In genomic region chr9:43742902-43743646, GRCm38 (mm10) we compare ENCODE assay signal across 8 mouse cellular contexts. TPM values are rescaled to one million over a fixed set of nuclear protein-coding genes. Genes with fewer than 3 reads are reported as not detected.
DNase-seq lines count a peak whose midpoint lies in the region; ATAC-seq and TF ChIP-seq lines count a peak whose summit lies in the region.

No protein-coding gene starts in this region.

- no peaks in the 10 kb centered on the region for H3K36me3 ChIP-seq in ES-Bruce4 (ENCODE audit: control insufficient read depth, insufficient read depth, low read length, poor library complexity, severe bottlenecking)
- H3K36me3 ChIP-seq in embryonic facial prominence, embryonic 11.5 days (replicated peaks; ENCODE audit: control insufficient read depth, insufficient read depth, low read depth, low read length): no peaks in the 10 kb centered on the region
- no peaks in the 10 kb centered on the region for H3K36me3 ChIP-seq in heart, embryonic 11.5 days (ENCODE audit: control insufficient read depth, insufficient read depth, low read length)
- no peaks in the 10 kb centered on the region for H3K36me3 ChIP-seq in lung, postnatal 0 days (ENCODE audit: insufficient read depth, low read length)

- peak overlapping the region; percentile 76 for H3K4me3 ChIP-seq in ES-Bruce4 (ENCODE audit: low read depth, low read length)
- H3K4me3 ChIP-seq in embryonic facial prominence, embryonic 11.5 days (ENCODE audit: low read depth, low read length): peak overlapping the region; percentile 88
- H3K4me3 ChIP-seq in heart, embryonic 11.5 days (ENCODE audit: low read depth, low read length): peak overlapping the region; percentile 82
- H3K4me3 ChIP-seq in lung, postnatal 0 days (ENCODE audit: low read depth, low read length): peak overlapping the region; percentile 82

- TF ChIP-seq CTCF in ES-Bruce4 (IDR thresholded peaks at IDR 0.05; ENCODE audit: low read depth, low read length): no peak
- TF ChIP-seq CTCF in lung, postnatal 0 days (IDR thresholded peaks at IDR 0.05): no peak

- H3K9me3 ChIP-seq in ES-Bruce4 (replicated peaks; ENCODE audit: control insufficient read depth, insufficient read depth, low read length, poor library complexity, severe bottlenecking): no peaks in the 10 kb centered on the region
- H3K9me3 ChIP-seq in embryonic facial prominence, embryonic 11.5 days (replicated peaks; ENCODE audit: control insufficient read depth, low read length): no peaks in the 10 kb centered on the region
- H3K9me3 ChIP-seq in heart, embryonic 11.5 days (replicated peaks; ENCODE audit: control insufficient read depth, low read length): no peaks in the 10 kb centered on the region
- no peaks in the 10 kb centered on the region for H3K9me3 ChIP-seq in lung, postnatal 0 days (ENCODE audit: low read length)

- 0 out of 2 replicates have a peak overlapping the region, but pooled peaks have one; percentile 5 for H3K27ac ChIP-seq in ES-Bruce4 (ENCODE audit: insufficient read depth, low read length)
- no peak overlapping the region for H3K27ac ChIP-seq in embryonic facial prominence, embryonic 11.5 days (replicated peaks; ENCODE audit: low read depth, low read length)
- H3K27ac ChIP-seq in heart, embryonic 11.5 days (ENCODE audit: low read depth, low read length): 0 out of 2 replicates have a peak overlapping the region, but pooled peaks have one; percentile 29
- peak overlapping the region; percentile 92 for H3K27ac ChIP-seq in lung, postnatal 0 days (ENCODE audit: low read length)

- H3K27me3 ChIP-seq in ES-Bruce4 (ENCODE audit: control insufficient read depth, insufficient read depth, low read length, poor library complexity, severe bottlenecking): no peaks in the 10 kb centered on the region
- no peaks in the 10 kb centered on the region; the same call in 1 of the 2 replicates for H3K27me3 ChIP-seq in embryonic facial prominence, embryonic 11.5 days (ENCODE audit: control insufficient read depth, insufficient read depth, low read length)
- peaks cover 16% of the 10 kb centered on the region for H3K27me3 ChIP-seq in heart, embryonic 11.5 days (ENCODE audit: control insufficient read depth, insufficient read depth, low read length)
- no peaks in the 10 kb centered on the region for H3K27me3 ChIP-seq in lung, postnatal 0 days (replicated peaks; ENCODE audit: insufficient read depth, low read length)

- peaks cover 2% of the 10 kb centered on the region for H3K4me1 ChIP-seq in ES-Bruce4 (ENCODE audit: control insufficient read depth, insufficient read depth, low read length)
- peaks cover 8% of the 10 kb centered on the region for H3K4me1 ChIP-seq in embryonic facial prominence, embryonic 11.5 days (ENCODE audit: control insufficient read depth, insufficient read depth, low read length)
- H3K4me1 ChIP-seq in heart, embryonic 11.5 days (ENCODE audit: control insufficient read depth, insufficient read depth, low read length): peaks cover 18% of the 10 kb centered on the region
- peaks cover 8% of the 10 kb centered on the region; the same call in 1 of the 2 replicates for H3K4me1 ChIP-seq in lung, postnatal 0 days (ENCODE audit: insufficient read depth, low read depth, low read length)

- DNase-seq in adrenal gland, adult (ENCODE audit: inconsistent age in 2 of 2, low spot score in 1 of 2): peak; percentile 91 to 93
- DNase-seq in embryonic facial prominence, embryonic 11.5 days (ENCODE audit: low spot score): peak; percentile 53
- peak; percentile 83 for DNase-seq in kidney, adult 9 months
- DNase-seq in lung, postnatal 0 days (ENCODE audit: low spot score): peak; percentile 86
- DNase-seq in right cerebral cortex, postnatal 4 days: peak; percentile 69
- no peak for DNase-seq in c-Kit-positive CD71-positive TER-119-positive erythroid progenitor cells, embryonic 14.5 days (ENCODE audit: low spot score)

- peak overlapping the region; percentile 89 for H3K4me2 ChIP-seq in embryonic facial prominence, embryonic 11.5 days (ENCODE audit: low read depth, low read length)
- H3K4me2 ChIP-seq in heart, embryonic 11.5 days: peak overlapping the region; percentile 91
- peak overlapping the region; percentile 98 for H3K4me2 ChIP-seq in lung, postnatal 0 days (replicated peaks; ENCODE audit: low read depth, low read length)

- 0 out of 2 replicates have a peak, but pooled peaks have one; percentile 56 for TF ChIP-seq EP300 in ES-Bruce4 (IDR thresholded peaks at IDR 0.05; ENCODE audit: insufficient read depth, low read depth, low read length)
- TF ChIP-seq EP300 in lung, postnatal 0 days (IDR thresholded peaks at IDR 0.05): peak; percentile 48; the same call in 1 of the 2 replicates

- TF ChIP-seq POLR2A in ES-Bruce4 (IDR thresholded peaks at IDR 0.05; ENCODE audit: insufficient read depth, low read length): no peak

- WGBS in embryonic facial prominence, embryonic 11.5 days: 1% methylated on average over 27 of the region's 27 CpGs
- 1% methylated on average over 27 of the region's 27 CpGs for WGBS in heart, embryonic 11.5 days (ENCODE audit: insufficient replicate concordance)
- under 1% methylated on average over 27 of the region's 27 CpGs for WGBS in lung, postnatal 0 days

- no peak for ATAC-seq in embryonic facial prominence, embryonic 11.5 days (replicated peaks; ENCODE audit: insufficient number of reproducible peaks, low FRiP score, low TSS enrichment, low read depth)
- ATAC-seq in heart, embryonic 11.5 days (replicated peaks; ENCODE audit: insufficient number of reproducible peaks, low FRiP score, low TSS enrichment): 0 out of 2 replicates have a peak, but pooled peaks have one; percentile 31
- peak; percentile 76 for ATAC-seq in lung, postnatal 0 days

- peak overlapping the region; percentile 91 for H3K9ac ChIP-seq in ES-Bruce4 (ENCODE audit: low read depth, poor library complexity, severe bottlenecking)
- peak overlapping the region; percentile 2 for H3K9ac ChIP-seq in embryonic facial prominence, embryonic 11.5 days (replicated peaks; ENCODE audit: low read length)
- H3K9ac ChIP-seq in heart, embryonic 11.5 days (ENCODE audit: low read depth, low read length): peak overlapping the region; percentile 85
- H3K9ac ChIP-seq in lung, postnatal 0 days (replicated peaks; ENCODE audit: low read depth): peak overlapping the region; percentile 56

RNA-seq across cellular contexts. Expression of gene Nectin1, which starts 0.7 kb away (rescaled TPM):
- polyA plus RNA-seq in ES-Bruce4 (2011; ENCODE audit: insufficient read depth, insufficient read length, low read depth, missing spikeins): 10.3 and 13.1 TPM in 2 replicates
- polyA plus RNA-seq in embryonic facial prominence, embryonic 11.5 days (2014; fragmentation: Nextera tagmentation; extraction: Ambion mirVana): 4.8 and 5.3 TPM in 2 replicates
- polyA plus RNA-seq in heart, embryonic 11.5 days (2014; fragmentation: Nextera tagmentation; extraction: Ambion mirVana): 2.2 and 2.4 TPM in 2 replicates
- 8.2 and 10.2 TPM in 2 replicates for polyA plus RNA-seq in lung, postnatal 0 days (2015; fragmentation: Nextera tagmentation; extraction: Ambion mirVana)

Comparison
In these comparisons a context has a peak if more than half of its experiments do, and no peak if none do; other contexts are left out.
1. H3K9ac ChIP-seq: peak in every context shown above with its lines; median percentile 91 in ES-Bruce4; 85 in heart, embryonic 11.5 days; 56 in lung, postnatal 0 days; 2 in embryonic facial prominence, embryonic 11.5 days.